Mouse (Mus musculus) cortical plate, adult 2 months (tissue): ENCODE measurements around the gene Adamts14.

Experiments used
- CTCF ChIP-seq: fragments of 200-500 bp; IDR thresholded peaks from 2 replicates; pipeline ENCODE4 v1.5.1; 2011; ENCODE audit warnings: mild to moderate bottlenecking, control low read depth, low read length; ENCODE audit not compliant: insufficient read depth; ENCODE audit errors: extremely low read depth
- POLR2A ChIP-seq: fragments of 200-500 bp; IDR thresholded peaks from 2 replicates; pipeline ENCODE4 v1.6.1; 2011; ENCODE audit warnings: mild to moderate bottlenecking, low read length, control low read depth; ENCODE audit not compliant: insufficient read depth; ENCODE audit errors: extremely low read depth

- TF ChIP-seq CTCF (no peak), POLR2A (no peak)
Measured at GRCm38 (mm10) chr10:61272089-61272626, 1.1 kb downstream of the Adamts14 start.
